Mouse (Mus musculus) kidney, adult 2 months (tissue): ENCODE data around the gene Magi2.

Experiments
- CTCF ChIP-seq: fragments of 200-500 bp; conservative IDR thresholded peaks from 2 replicates; pipeline ENCODE4 v1.5.1; 2011; ENCODE audit warnings: low read depth, mild to moderate bottlenecking, control low read depth, low read length, moderate library complexity, mixed read lengths; ENCODE audit not compliant: insufficient read depth, insufficient read length
- POLR2A ChIP-seq: fragments of 200-500 bp; IDR thresholded peaks from one replicate; pipeline ENCODE4 v1.6.1; 2011; ENCODE audit warnings: low read depth, low read length, control low read depth

DNA sequence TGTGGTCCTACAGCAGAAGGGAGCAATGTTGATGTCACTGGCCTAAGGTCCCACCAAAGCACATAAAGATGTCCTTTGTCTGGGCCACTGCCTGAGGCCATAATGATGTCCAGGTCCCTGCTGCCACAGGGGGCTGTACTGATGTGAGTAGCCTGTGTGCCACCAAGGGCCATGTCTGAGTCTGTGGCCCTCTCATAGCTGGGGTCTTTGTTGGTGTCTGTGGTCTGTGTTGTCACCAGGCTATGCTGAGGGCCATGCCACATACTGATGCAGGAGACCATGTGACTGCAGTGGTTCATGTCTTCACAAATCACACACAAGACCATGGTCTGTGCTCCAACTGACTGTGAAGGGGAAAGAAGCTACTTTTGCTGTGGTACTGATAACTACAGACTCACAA is 1015.7 kb downstream of the Magi2 start:
- TF ChIP-seq POLR2A (no peak), CTCF (no peak)
